ENCODE assay signal across 7 mouse cellular contexts in genomic region chr6:106663780-106664651, GRCm38 (mm10).
DNase-seq lines count a peak whose midpoint lies in the region; ATAC-seq and TF ChIP-seq lines count a peak whose summit lies in the region.

No protein-coding gene starts in this region.

- peak; percentile 63 for TF ChIP-seq CTCF in liver, embryonic 14.5 days (IDR thresholded peaks at IDR 0.05; ENCODE audit: low read depth)

- peak; percentile 66 for ATAC-seq in midbrain, embryonic 11.5 days (ENCODE audit: low FRiP score)
- no peak for ATAC-seq in midbrain, embryonic 16.5 days
- peak; percentile 59; the same call in 1 of the 2 replicates for ATAC-seq in hindbrain, embryonic 13.5 days (ENCODE audit: low FRiP score)
- ATAC-seq in liver, embryonic 14.5 days (ENCODE audit: insufficient read depth), result no peak

- no peak overlapping the region for H3K27ac ChIP-seq in midbrain, embryonic 11.5 days (ENCODE audit: low read depth, low read length)
- H3K27ac ChIP-seq in midbrain, embryonic 16.5 days (ENCODE audit: low read length), result no peak overlapping the region
- peak overlapping the region; percentile 48; the same call in 1 of the 2 replicates for H3K27ac ChIP-seq in hindbrain, embryonic 13.5 days
- H3K27ac ChIP-seq in liver, embryonic 14.5 days, result no peak overlapping the region

- H3K4me3 ChIP-seq in midbrain, embryonic 11.5 days (ENCODE audit: low read depth, low read length), result no peak overlapping the region
- no peak overlapping the region for H3K4me3 ChIP-seq in midbrain, embryonic 16.5 days (ENCODE audit: low read depth, low read length)
- H3K4me3 ChIP-seq in hindbrain, embryonic 13.5 days, result no peak overlapping the region
- no peak overlapping the region for H3K4me3 ChIP-seq in liver, embryonic 14.5 days (ENCODE audit: insufficient read depth in 1 of 2, low read depth in 2 of 2, low read length in 2 of 2)

- H3K4me1 ChIP-seq in midbrain, embryonic 11.5 days (ENCODE audit: control insufficient read depth, insufficient read depth, low read length), result no peaks in the 10 kb centered on the region
- peaks cover 4% of the 10 kb centered on the region; the same call in 1 of the 2 replicates for H3K4me1 ChIP-seq in midbrain, embryonic 16.5 days (ENCODE audit: control insufficient read depth, insufficient read depth, low read length)
- H3K4me1 ChIP-seq in hindbrain, embryonic 13.5 days (replicated peaks), result peaks cover 8% of the 10 kb centered on the region; the same call in 1 of the 2 replicates
- H3K4me1 ChIP-seq in liver, embryonic 14.5 days (replicated peaks; ENCODE audit: control insufficient read depth in 2 of 2, insufficient read depth in 2 of 2, low read length in 1 of 2), result no peaks in the 10 kb centered on the region

- no peak for TF ChIP-seq EP300 in liver, embryonic 14.5 days (IDR thresholded peaks at IDR 0.05; ENCODE audit: low read depth)

- no peaks in the 10 kb centered on the region for H3K36me3 ChIP-seq in midbrain, embryonic 11.5 days (ENCODE audit: control insufficient read depth, insufficient read depth, low read length)
- no peaks in the 10 kb centered on the region for H3K36me3 ChIP-seq in midbrain, embryonic 16.5 days (ENCODE audit: control insufficient read depth, insufficient read depth, low read length)
- H3K36me3 ChIP-seq in hindbrain, embryonic 13.5 days, result no peaks in the 10 kb centered on the region
- H3K36me3 ChIP-seq in liver, embryonic 14.5 days (replicated peaks; ENCODE audit: control insufficient read depth, insufficient read depth, low read depth), result no peaks in the 10 kb centered on the region

- no peaks in the 10 kb centered on the region for H3K9me3 ChIP-seq in midbrain, embryonic 11.5 days (ENCODE audit: control insufficient read depth, low read length)
- H3K9me3 ChIP-seq in midbrain, embryonic 16.5 days (replicated peaks; ENCODE audit: control insufficient read depth, low read length, poor library complexity, severe bottlenecking), result no peaks in the 10 kb centered on the region
- no peaks in the 10 kb centered on the region for H3K9me3 ChIP-seq in hindbrain, embryonic 13.5 days
- no peaks in the 10 kb centered on the region for H3K9me3 ChIP-seq in liver, embryonic 14.5 days (ENCODE audit: control insufficient read depth, low read length)

- H3K9ac ChIP-seq in midbrain, embryonic 11.5 days (ENCODE audit: low read length), result no peak overlapping the region
- no peak overlapping the region for H3K9ac ChIP-seq in midbrain, embryonic 16.5 days (ENCODE audit: low read depth, low read length)
- no peak overlapping the region for H3K9ac ChIP-seq in hindbrain, embryonic 13.5 days
- no peak overlapping the region for H3K9ac ChIP-seq in liver, embryonic 14.5 days (replicated peaks)

- no peaks in the 10 kb centered on the region for H3K27me3 ChIP-seq in midbrain, embryonic 11.5 days (ENCODE audit: control insufficient read depth, insufficient read depth, low read length)
- H3K27me3 ChIP-seq in midbrain, embryonic 16.5 days (ENCODE audit: control insufficient read depth, insufficient read depth, low read depth, low read length), result no peaks in the 10 kb centered on the region
- H3K27me3 ChIP-seq in hindbrain, embryonic 13.5 days, result no peaks in the 10 kb centered on the region
- H3K27me3 ChIP-seq in liver, embryonic 14.5 days (ENCODE audit: control insufficient read depth, insufficient read depth, low read length), result no peaks in the 10 kb centered on the region

- WGBS in midbrain, embryonic 11.5 days, result 34% methylated on average over 6 of the region's 6 CpGs
- 29% methylated on average over 6 of the region's 6 CpGs for WGBS in midbrain, embryonic 16.5 days
- WGBS in hindbrain, embryonic 13.5 days, result 32% methylated on average over 6 of the region's 6 CpGs
- WGBS in liver, embryonic 14.5 days (ENCODE audit: insufficient replicate concordance), result 21% methylated on average over 6 of the region's 6 CpGs

- no peak for DNase-seq in midbrain, embryonic 11.5 days (ENCODE audit: low spot score, missing footprints)
- DNase-seq in R1 (ENCODE audit: low read depth, low spot score), result peak; percentile 69
- peak; percentile 18 for DNase-seq in cerebellum, adult 9-10 months
- peak in 2 of 3 experiments; percentile 1 to 2 for DNase-seq in liver, embryonic 14.5 days (ENCODE audit: low read depth in 3 of 3, low spot score in 3 of 3)
- DNase-seq in right cerebral cortex, postnatal 14 days, result peak; percentile 16

- H3K4me2 ChIP-seq in midbrain, embryonic 11.5 days, result no peak overlapping the region
- no peak overlapping the region for H3K4me2 ChIP-seq in midbrain, embryonic 16.5 days (ENCODE audit: low read length)
- no peak overlapping the region for H3K4me2 ChIP-seq in hindbrain, embryonic 13.5 days
- no peak overlapping the region for H3K4me2 ChIP-seq in liver, embryonic 14.5 days (ENCODE audit: low read depth)

Comparison
In these comparisons a context has a peak if more than half of its experiments do, and no peak if none do; other contexts are left out.
1. ATAC-seq: peak in midbrain, embryonic 11.5 days (single experiment) and hindbrain, embryonic 13.5 days (single experiment); none in midbrain, embryonic 16.5 days (single experiment) and liver, embryonic 14.5 days (single experiment).